Mouse (Mus musculus) limb, embryonic 11.5 days (tissue): ENCODE measurements around the gene Arpp19. TPM values are rescaled to one million over a fixed set of nuclear protein-coding genes. Genes with fewer than 3 reads are reported as not detected.

Source experiments
- ATAC-seq: fragments of 200-750 bp; cut with Nextera tagmentation; 2 replicates; pipeline ENCODE4 v1.8.0; 2017; ENCODE audit warnings: low read depth; ENCODE audit not compliant: insufficient number of reproducible peaks, low FRiP score, low TSS enrichment
- DNase-seq: peaks from one replicate; pipeline ENCODE4 v3.0.0-alpha.2; 2015; ENCODE audit warnings: low spot score
- H3K27ac ChIP-seq: fragments of 300-500 bp; sonication (generic); replicated peaks from 2 replicates; pipeline ENCODE4 v1.5.1; 2014; ENCODE audit warnings: low read depth, mild to moderate bottlenecking, low read length
- H3K27me3 ChIP-seq: fragments of 300-500 bp; sonication (generic); 2 replicates; pipeline ENCODE4 v1.6.1; 2014; ENCODE audit warnings: mild to moderate bottlenecking, low read length, mixed read lengths; ENCODE audit not compliant: control insufficient read depth, insufficient read depth
- H3K36me3 ChIP-seq: fragments of 300-500 bp; sonication (generic); 2 replicates; pipeline ENCODE4 v1.6.1; 2014; ENCODE audit warnings: mild to moderate bottlenecking, low read length, moderate library complexity, mixed read lengths; ENCODE audit not compliant: control insufficient read depth, insufficient read depth
- H3K4me1 ChIP-seq: fragments of 300-500 bp; sonication (generic); 2 replicates; pipeline ENCODE4 v1.6.1; 2014; ENCODE audit warnings: low read length, mixed read lengths; ENCODE audit not compliant: control insufficient read depth, insufficient read depth
- H3K4me2 ChIP-seq: fragments of 300-500 bp; sonication (generic); 2 replicates; pipeline ENCODE4 v1.6.1; 2014; ENCODE audit warnings: low read depth, mild to moderate bottlenecking, moderate library complexity; ENCODE audit not compliant: severe bottlenecking
- H3K4me3 ChIP-seq: fragments of 300-500 bp; sonication (generic); 2 replicates; pipeline ENCODE4 v1.5.1; 2014; ENCODE audit warnings: low read depth, low read length
- H3K9ac ChIP-seq: fragments of 300-500 bp; sonication (generic); 2 replicates; pipeline ENCODE4 v1.6.1; 2014; ENCODE audit warnings: mild to moderate bottlenecking, low read length
- H3K9me3 ChIP-seq: fragments of 300-500 bp; sonication (generic); 2 replicates; pipeline ENCODE4 v1.6.1; 2016; ENCODE audit warnings: low read length; ENCODE audit not compliant: control insufficient read depth
- WGBS: fragments of 180-500 bp; shearing (Covaris S2); extraction: QIAGEN DNeasy Blood & Tissue Kit; methylation state at CpG from one replicate; pipeline ENCODE4 v1.1.7; 2014; 5-methylcytosine and 5-hydroxymethylcytosine counted together
- polyA plus RNA-seq: library from polyadenylated mRNA; unstranded; fragments of >200 nt; fragmentation: Nextera tagmentation; extraction: Ambion mirVana; gene quantifications from 2 replicates; pipeline ENCODE4 v1.2.1, GENCODE M21; 2014

Arpp19 gene
- 383 and 387 TPM in 2 replicates for polyA plus RNA-seq

GRCm38 (mm10) chr9:75037451-75038356 is at the start of gene Arpp19:
Gene Arpp19 (plus strand): TSS chr9:75037614.
- WGBS, result under 1% methylated on average over 73 of the region's 73 CpGs
- peaks cover 3% of the 10 kb centered on the region; the same call in 1 of the 2 replicates for H3K4me1 ChIP-seq
- peak; percentile 90 for DNase-seq
- H3K36me3 ChIP-seq, result 0 out of 2 replicates have a peak, but pooled peaks cover 2% of the 10 kb centered on the region
- H3K4me3 ChIP-seq, result peak within 1 kb of the TSS; percentile 96
- no peaks in the 10 kb centered on the region for H3K9me3 ChIP-seq
- H3K27ac ChIP-seq, result no peak within 1 kb of the TSS
- no peaks in the 10 kb centered on the region for H3K27me3 ChIP-seq
- peak within 1 kb of the TSS; percentile 93 for H3K9ac ChIP-seq
- peak within 1 kb of the TSS; percentile 57 for H3K4me2 ChIP-seq
- peak; percentile 92 for ATAC-seq

GRCm38 (mm10) chr9:74988893-74989460 is 48.4 kb upstream of the Arpp19 start:
- WGBS, result 87% methylated on average over 7 of the region's 7 CpGs
- H3K4me2 ChIP-seq, result no peak overlapping the region
- H3K4me3 ChIP-seq, result no peak overlapping the region
- no peaks in the 10 kb centered on the region for H3K36me3 ChIP-seq
- no peak for ATAC-seq
- no peak overlapping the region for H3K9ac ChIP-seq
- no peaks in the 10 kb centered on the region for H3K9me3 ChIP-seq
- no peaks in the 10 kb centered on the region for H3K27me3 ChIP-seq
- H3K4me1 ChIP-seq, result no peaks in the 10 kb centered on the region; the same call in 1 of the 2 replicates
- no peak for DNase-seq
- no peak overlapping the region for H3K27ac ChIP-seq

DNA sequence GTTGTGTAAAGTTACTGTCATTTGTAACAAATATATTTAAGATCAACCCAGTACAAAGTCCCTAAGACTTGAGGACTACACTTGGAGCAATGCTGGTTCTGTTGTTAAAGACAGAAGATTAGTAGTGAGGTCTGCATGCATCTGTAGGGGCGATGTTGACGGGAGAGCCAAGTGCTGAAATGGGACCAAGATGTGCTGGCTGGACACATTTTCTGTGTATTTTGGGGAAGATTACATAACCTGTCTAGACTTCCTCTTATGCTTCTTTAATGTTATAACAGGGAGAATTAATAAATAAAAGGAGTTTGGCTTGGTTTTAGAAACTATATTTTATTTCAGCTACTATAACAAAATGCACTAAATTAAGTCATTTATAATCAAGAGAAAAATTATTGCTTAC is 47.4 kb upstream of the Arpp19 start:
- WGBS, result 83% methylated on average over 2 of the region's 2 CpGs

DNA sequence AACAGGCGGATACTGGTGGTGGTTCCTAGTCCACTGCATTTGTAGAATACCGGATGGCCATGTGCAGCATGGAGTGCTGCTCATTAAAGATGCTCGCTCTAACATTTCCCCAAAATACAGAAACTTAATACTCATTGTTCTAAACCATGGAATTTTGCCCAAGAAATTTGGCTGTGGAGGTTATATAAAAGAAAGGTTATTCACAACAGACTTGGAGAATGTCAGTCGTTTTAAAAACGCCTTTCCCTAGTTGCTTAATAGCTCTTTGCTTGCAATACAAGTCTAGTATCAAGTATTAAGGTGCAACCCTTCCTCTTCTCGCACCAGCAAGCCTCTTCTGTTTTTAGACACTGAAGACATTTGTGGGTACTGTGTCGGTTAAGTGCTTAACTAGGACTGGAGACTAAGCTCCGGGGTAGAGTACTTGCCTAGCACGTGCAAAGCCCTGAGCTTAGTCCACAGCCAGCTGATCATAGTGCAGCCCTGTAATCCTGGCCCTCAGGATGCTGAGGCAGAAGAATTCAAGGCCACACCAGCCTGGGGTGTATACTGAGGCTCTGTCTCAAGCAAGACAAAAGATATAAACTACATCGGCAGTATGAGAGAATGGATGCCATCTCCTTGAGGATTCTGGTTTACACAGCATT is 42.7 kb upstream of the Arpp19 start:
- no peak overlapping the region for H3K27ac ChIP-seq
- H3K9ac ChIP-seq, result no peak overlapping the region
- no peaks in the 10 kb centered on the region for H3K36me3 ChIP-seq
- no peaks in the 10 kb centered on the region for H3K4me1 ChIP-seq
- no peak overlapping the region for H3K4me2 ChIP-seq
- no peak for DNase-seq
- H3K27me3 ChIP-seq, result no peaks in the 10 kb centered on the region
- WGBS, result 84% methylated on average over 10 of the region's 10 CpGs
- no peaks in the 10 kb centered on the region for H3K9me3 ChIP-seq
- ATAC-seq, result no peak
- no peak overlapping the region for H3K4me3 ChIP-seq

More for the DNA sequence above, 47.4 kb upstream of the Arpp19 start:
- Histone ChIP-seq H3K27ac (no peak overlapping the region), H3K36me3 (no peaks in the 10 kb centered on the region), H3K9ac (no peak overlapping the region), H3K9me3 (no peaks in the 10 kb centered on the region), H3K27me3 (no peaks in the 10 kb centered on the region), H3K4me2 (no peak overlapping the region), H3K4me3 (no peak overlapping the region), H3K4me1 (no peaks in the 10 kb centered on the region; the same call in 1 of the 2 replicates)
- ATAC-seq (no peak), DNase-seq (no peak)

GRCm38 (mm10) chr9:74996349-74996748 is 41.1 kb upstream of the Arpp19 start:
- WGBS, result 61% methylated on average over 2 of the region's 2 CpGs
- Histone ChIP-seq H3K4me1 (no peaks in the 10 kb centered on the region), H3K4me2 (no peak overlapping the region), H3K27me3 (no peaks in the 10 kb centered on the region), H3K27ac (no peak overlapping the region), H3K9me3 (no peaks in the 10 kb centered on the region), H3K36me3 (no peaks in the 10 kb centered on the region), H3K4me3 (no peak overlapping the region), H3K9ac (no peak overlapping the region)
- DNase-seq, result no peak
- no peak for ATAC-seq

DNA sequence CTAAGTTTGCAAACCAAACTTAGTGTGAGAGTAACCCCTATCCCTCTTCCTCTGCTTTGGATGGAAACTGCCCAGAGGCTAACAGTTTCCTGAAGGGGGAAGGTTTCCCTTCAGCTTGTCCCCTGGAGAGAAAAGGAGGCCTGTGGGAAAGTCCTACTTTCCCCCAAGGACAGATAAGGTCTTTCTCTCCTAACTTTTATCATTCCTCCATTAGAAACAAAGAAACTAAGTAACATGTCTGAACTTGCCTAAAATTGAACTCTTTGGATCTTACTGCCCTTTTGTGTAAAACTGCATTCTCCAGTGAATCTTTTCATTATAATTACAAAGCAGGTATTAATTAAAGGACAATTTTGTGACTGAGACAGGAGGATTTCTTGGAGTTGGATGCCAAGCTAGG is 39.4 kb upstream of the Arpp19 start:
- Histone ChIP-seq H3K4me1 (no peaks in the 10 kb centered on the region), H3K9ac (no peak overlapping the region), H3K4me3 (no peak overlapping the region), H3K36me3 (no peaks in the 10 kb centered on the region), H3K4me2 (no peak overlapping the region), H3K27ac (no peak overlapping the region), H3K9me3 (no peaks in the 10 kb centered on the region), H3K27me3 (no peaks in the 10 kb centered on the region)
- DNase-seq (no peak), ATAC-seq (no peak)

GRCm38 (mm10) chr9:75001006-75001405 is 36.4 kb upstream of the Arpp19 start:
- 87% methylated on average over 6 of the region's 6 CpGs for WGBS
- H3K4me2 ChIP-seq, result no peak overlapping the region
- no peaks in the 10 kb centered on the region for H3K4me1 ChIP-seq
- no peaks in the 10 kb centered on the region for H3K36me3 ChIP-seq
- no peaks in the 10 kb centered on the region for H3K27me3 ChIP-seq
- no peak overlapping the region for H3K4me3 ChIP-seq
- H3K27ac ChIP-seq, result no peak overlapping the region
- no peak for DNase-seq
- ATAC-seq, result no peak
- no peaks in the 10 kb centered on the region for H3K9me3 ChIP-seq
- H3K9ac ChIP-seq, result no peak overlapping the region

- Histone ChIP-seq H3K27ac (no peak overlapping the region), H3K4me2 (no peak overlapping the region), H3K4me1 (no peaks in the 10 kb centered on the region), H3K9me3 (no peaks in the 10 kb centered on the region), H3K27me3 (no peaks in the 10 kb centered on the region), H3K36me3 (no peaks in the 10 kb centered on the region; the same call in 1 of the 2 replicates), H3K9ac (no peak overlapping the region), H3K4me3 (no peak overlapping the region)
- no peak for ATAC-seq
- no peak for DNase-seq
- 88% methylated on average over 5 of the region's 5 CpGs for WGBS
These were observed 35.7 kb upstream of the Arpp19 start for GRCm38 (mm10) chr9:75001611-75002204.
